Mouse (Mus musculus): Measurements from ENCODE around the gene Cdc42ep1.

DNA sequence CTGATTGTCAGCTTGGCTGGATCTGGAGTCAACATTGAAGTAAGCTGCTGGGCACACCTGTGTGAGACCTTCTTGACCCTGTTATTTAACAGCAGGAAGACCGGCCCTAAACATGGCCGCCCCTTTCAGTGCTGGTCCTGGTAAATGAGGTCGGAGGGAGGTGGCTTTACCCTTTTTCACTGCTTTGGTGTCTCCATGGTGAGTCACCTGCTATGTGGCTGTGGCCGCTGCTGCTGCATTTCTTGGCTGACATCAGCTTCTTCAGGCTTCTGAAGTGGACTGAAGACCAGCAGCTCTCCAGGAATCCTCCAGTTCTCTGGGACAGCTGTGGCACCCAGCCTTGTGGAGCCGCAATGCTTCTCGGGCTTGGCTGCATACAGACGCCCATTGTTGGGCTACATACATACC is 26.4 kb downstream of the Cdc42ep1 start:
- TF ChIP-seq USF1 (IDR thresholded peaks at IDR 0.05; ENCODE audit: low read depth, low read length) (no peak), CTCF (IDR thresholded peaks at IDR 0.05 in 2 of 3, conservative IDR thresholded peaks at IDR 0.05 in 1 of 3; ENCODE audit: control insufficient read depth in 1 of 3, insufficient read depth in 1 of 3, low read depth in 2 of 3, low read length in 3 of 3, poor library complexity in 1 of 3, severe bottlenecking in 1 of 3) (no peak), POLR2AphosphoS5 (IDR thresholded peaks at IDR 0.05; ENCODE audit: borderline replicate concordance, low read depth, low read length) (no peak), RCOR1 (IDR thresholded peaks at IDR 0.05; ENCODE audit: low read depth, low read length) (no peak), POLR2A (IDR thresholded peaks at IDR 0.05; ENCODE audit: control insufficient read depth in 1 of 2, insufficient read depth in 1 of 2, low read depth in 1 of 2, low read length in 2 of 2, poor library complexity in 1 of 2) (no peak), POLR2AphosphoS2 (IDR thresholded peaks at IDR 0.05; ENCODE audit: low read length) (no peak), ETS1 (IDR thresholded peaks at IDR 0.05; ENCODE audit: low read depth, low read length) (no peak), RAD21 (IDR thresholded peaks at IDR 0.05; ENCODE audit: low read depth, low read length) (no peak), USF2 (IDR thresholded peaks at IDR 0.05; ENCODE audit: borderline replicate concordance in 1 of 2, insufficient read depth in 1 of 2, low read depth in 1 of 2, low read length in 2 of 2) (no peak), EP300 (IDR thresholded peaks at IDR 0.05; ENCODE audit: low read depth in 1 of 2, low read length in 2 of 2) (no peak)

Measured in MEL (cell line).